Mouse (Mus musculus): Measurements from ENCODE around the gene Thap2. TPM values are rescaled to one million over a fixed set of nuclear protein-coding genes. Genes with fewer than 3 reads are reported as not detected.

Gene Thap2
- total RNA-seq, 2 experiments from 2014 or later, result 8.0 to 11.4 TPM

Other genes with a start within 250 kb of the Thap2 start
- gene Tph2, start 199.4 kb downstream of the Thap2 start, total RNA-seq (2015; ENCODE audit: low replicate concordance), result not detected in 2 replicates
- not detected in 2 replicates for gene Tph2, start 199.4 kb downstream of the Thap2 start, total RNA-seq (2017; ENCODE audit: low replicate concordance)
- 38.1 and 41.4 TPM in 2 replicates for gene Tbc1d15, start 133.0 kb downstream of the Thap2 start, total RNA-seq (2015; ENCODE audit: low replicate concordance)
- 38.0 and 49.1 TPM in 2 replicates for gene Tbc1d15, start 133.0 kb downstream of the Thap2 start, total RNA-seq (2017; ENCODE audit: low replicate concordance)
- 25.2 and 45.0 TPM in 2 replicates for gene Rab21, start 68.8 kb downstream of the Thap2 start, total RNA-seq (2015; ENCODE audit: low replicate concordance)
- gene Rab21, start 68.8 kb downstream of the Thap2 start, total RNA-seq (2017; ENCODE audit: low replicate concordance), result 15.8 and 22.5 TPM in 2 replicates
- 12.6 and 18.0 TPM in 2 replicates for gene Tmem19, start 21.9 kb downstream of the Thap2 start, total RNA-seq (2015; ENCODE audit: low replicate concordance)
- 6.8 and 27.8 TPM in 2 replicates for gene Tmem19, start 21.9 kb downstream of the Thap2 start, total RNA-seq (2017; ENCODE audit: low replicate concordance)
- gene Zfc3h1, start 516 bp upstream of the Thap2 start, total RNA-seq (2015; ENCODE audit: low replicate concordance), result 115 and 122 TPM in 2 replicates
- 69.8 and 72.4 TPM in 2 replicates for gene Zfc3h1, start 516 bp upstream of the Thap2 start, total RNA-seq (2017; ENCODE audit: low replicate concordance)
- not detected in 2 replicates for gene A930009A15Rik, start 185.5 kb upstream of the Thap2 start, total RNA-seq (2015; ENCODE audit: low replicate concordance)
- not detected in 2 replicates for gene A930009A15Rik, start 185.5 kb upstream of the Thap2 start, total RNA-seq (2017; ENCODE audit: low replicate concordance)
- 0.72 and 0.84 TPM in 2 replicates for gene Lgr5, start 203.3 kb upstream of the Thap2 start, total RNA-seq (2015; ENCODE audit: low replicate concordance)
- 0.26 and 1.4 TPM in 2 replicates for gene Lgr5, start 203.3 kb upstream of the Thap2 start, total RNA-seq (2017; ENCODE audit: low replicate concordance)